ENCODE assay signal across 8 mouse cellular contexts in genomic region chr7:127243361-127243867, GRCm38 (mm10). TPM values are rescaled to one million over a fixed set of nuclear protein-coding genes. Genes with fewer than 3 reads are reported as not detected.
DNase-seq lines count a peak whose midpoint lies in the region; ATAC-seq and TF ChIP-seq lines count a peak whose summit lies in the region.

No protein-coding gene starts in this region.

- no peaks in the 10 kb centered on the region for H3K27me3 ChIP-seq in liver, adult 2 months (ENCODE audit: control insufficient read depth, insufficient read depth, low read length)
- no peaks in the 10 kb centered on the region for H3K27me3 ChIP-seq in embryonic facial prominence, embryonic 14.5 days (replicated peaks; ENCODE audit: control insufficient read depth, insufficient read depth, low read length)
- H3K27me3 ChIP-seq in limb, embryonic 11.5 days (ENCODE audit: control insufficient read depth, insufficient read depth, low read length): no peaks in the 10 kb centered on the region

- 0 out of 2 replicates have a peak, but pooled peaks cover 2% of the 10 kb centered on the region for H3K36me3 ChIP-seq in liver, adult 2 months (ENCODE audit: control insufficient read depth, insufficient read depth, low read length)
- H3K36me3 ChIP-seq in embryonic facial prominence, embryonic 14.5 days (ENCODE audit: control insufficient read depth, insufficient read depth, low read length): peaks cover 32% of the 10 kb centered on the region
- H3K36me3 ChIP-seq in limb, embryonic 11.5 days (ENCODE audit: control insufficient read depth, insufficient read depth, low read length): peaks cover 6% of the 10 kb centered on the region; the same call in 1 of the 2 replicates

- peaks cover 14% of the 10 kb centered on the region for H3K4me1 ChIP-seq in liver, adult 2 months (ENCODE audit: control insufficient read depth, insufficient read depth, low read length)
- H3K4me1 ChIP-seq in embryonic facial prominence, embryonic 14.5 days (ENCODE audit: control insufficient read depth, insufficient read depth, low read length): peaks cover 15% of the 10 kb centered on the region
- H3K4me1 ChIP-seq in limb, embryonic 11.5 days (ENCODE audit: control insufficient read depth, insufficient read depth, low read length): peaks cover 9% of the 10 kb centered on the region; the same call in 1 of the 2 replicates
- peaks cover 14% of the 10 kb centered on the region for H3K4me1 ChIP-seq in olfactory bulb, adult 2 months (ENCODE audit: control insufficient read depth, insufficient read depth, low read length)

- H3K4me3 ChIP-seq in liver, adult 2 months (ENCODE audit: insufficient read depth, low read depth, low read length): no peak overlapping the region
- H3K4me3 ChIP-seq in embryonic facial prominence, embryonic 14.5 days (ENCODE audit: low read depth, low read length): peak overlapping the region; percentile 93
- no peak overlapping the region for H3K4me3 ChIP-seq in limb, embryonic 11.5 days (ENCODE audit: low read depth, low read length)
- peak overlapping the region; percentile 73 for H3K4me3 ChIP-seq in olfactory bulb, adult 2 months (ENCODE audit: insufficient read depth, low read depth, low read length)

- H3K9ac ChIP-seq in liver, adult 2 months (ENCODE audit: low read depth, low read length): peak overlapping the region; percentile 96
- H3K9ac ChIP-seq in embryonic facial prominence, embryonic 14.5 days (ENCODE audit: low read depth, low read length): peak overlapping the region; percentile 96
- peak overlapping the region; percentile 91; the same call in 1 of the 2 replicates for H3K9ac ChIP-seq in limb, embryonic 11.5 days (ENCODE audit: low read length)

- no peaks in the 10 kb centered on the region for H3K9me3 ChIP-seq in embryonic facial prominence, embryonic 14.5 days (ENCODE audit: control insufficient read depth, low read length)
- no peaks in the 10 kb centered on the region for H3K9me3 ChIP-seq in limb, embryonic 11.5 days (ENCODE audit: control insufficient read depth, low read length)

- no peak for ATAC-seq in embryonic facial prominence, embryonic 14.5 days (ENCODE audit: low read depth)
- ATAC-seq in limb, embryonic 11.5 days (ENCODE audit: insufficient number of reproducible peaks, low FRiP score, low TSS enrichment, low read depth): no peak
- ATAC-seq in cerebellum, adult (ENCODE audit: insufficient number of reproducible peaks, low FRiP score, low TSS enrichment): no peak

- peaks cover 7% of the 10 kb centered on the region; the same call in 1 of the 2 replicates for H3K79me2 ChIP-seq in liver, adult 2 months (ENCODE audit: control insufficient read depth, insufficient read depth, low read length)

- 45% methylated on average over 2 of the region's 2 CpGs for WGBS in liver, adult 2 months
- 19% methylated on average over 2 of the region's 2 CpGs for WGBS in embryonic facial prominence, embryonic 14.5 days
- 32% methylated on average over 2 of the region's 2 CpGs for WGBS in limb, embryonic 11.5 days
- WGBS in olfactory bulb, adult 2 months: 14% methylated on average over 2 of the region's 2 CpGs

- no peak for TF ChIP-seq CTCF in liver, adult 2 months (IDR thresholded peaks at IDR 0.05; ENCODE audit: low read depth, low read length)
- no peak for TF ChIP-seq CTCF in olfactory bulb, adult 2 months (IDR thresholded peaks at IDR 0.05; ENCODE audit: insufficient read depth, low read depth, low read length)

- no peak for DNase-seq in liver, adult 2 months (ENCODE audit: extremely low read depth, low read depth, low spot score)
- DNase-seq in liver: no peak
- no peak for DNase-seq in embryonic facial prominence, embryonic 14.5 days (ENCODE audit: low spot score)
- no peak for DNase-seq in limb, embryonic 11.5 days (ENCODE audit: low spot score)
- no peak for DNase-seq in thymus, postnatal 36 days
- no peak for DNase-seq in cerebellum, adult 9-10 months

- TF ChIP-seq POLR2A in liver, adult 2 months (IDR thresholded peaks at IDR 0.05; ENCODE audit: extremely low read depth, insufficient read depth, low read length): no peak
- no peak for TF ChIP-seq POLR2A in olfactory bulb, adult 2 months (IDR thresholded peaks at IDR 0.05; ENCODE audit: insufficient read depth, low read depth, low read length)

- H3K27ac ChIP-seq in liver, adult 2 months (replicated peaks; ENCODE audit: insufficient read depth, low read depth, low read length): peak overlapping the region; percentile 97
- peak overlapping the region; percentile 92 for H3K27ac ChIP-seq in embryonic facial prominence, embryonic 14.5 days (replicated peaks; ENCODE audit: low read depth, low read length)
- H3K27ac ChIP-seq in limb, embryonic 11.5 days (replicated peaks; ENCODE audit: low read depth, low read length): peak overlapping the region; percentile 87
- H3K27ac ChIP-seq in olfactory bulb, adult 2 months (ENCODE audit: insufficient read depth, low read depth, low read length): peak overlapping the region; percentile 61

- H3K4me2 ChIP-seq in embryonic facial prominence, embryonic 14.5 days (ENCODE audit: low read depth, low read length): peak overlapping the region; percentile 79
- H3K4me2 ChIP-seq in limb, embryonic 11.5 days (ENCODE audit: low read depth, severe bottlenecking): peak overlapping the region; percentile 71; the same call in 1 of the 2 replicates

RNA-seq across cellular contexts. Expression of gene Zfp771, which starts 0.7 kb away (rescaled TPM):
- 19.6 and 30.1 TPM in 2 replicates for total RNA-seq in liver, adult 2 months (2014; rRNA removed)
- 52.8 and 57.7 TPM in 2 replicates for polyA plus RNA-seq in liver, adult 2 months (2012; rRNA removed)
- polyA plus RNA-seq in embryonic facial prominence, embryonic 14.5 days (2014; fragmentation: Nextera tagmentation; extraction: Ambion mirVana): 53.4 and 54.0 TPM in 2 replicates
- polyA plus RNA-seq in limb, embryonic 11.5 days (2014; fragmentation: Nextera tagmentation; extraction: Ambion mirVana): 65.6 and 69.0 TPM in 2 replicates
- polyA plus RNA-seq in olfactory bulb, adult 2 months (2012; ENCODE audit: insufficient read depth, insufficient read length, low replicate concordance, missing spikeins): not detected in 2 replicates

RNA-seq across cellular contexts. Expression of gene Sept1, which starts 10.5 kb away (rescaled TPM):
- total RNA-seq in liver, adult 2 months (2014; rRNA removed): 1.4 and 1.5 TPM in 2 replicates
- polyA plus RNA-seq in liver, adult 2 months (2012; rRNA removed): 3.5 and 4.0 TPM in 2 replicates
- polyA plus RNA-seq in embryonic facial prominence, embryonic 14.5 days (2014; fragmentation: Nextera tagmentation; extraction: Ambion mirVana): 12.5 and 15.9 TPM in 2 replicates
- polyA plus RNA-seq in limb, embryonic 11.5 days (2014; fragmentation: Nextera tagmentation; extraction: Ambion mirVana): 23.1 and 29.3 TPM in 2 replicates
- 2,394 TPM in 1 of 2 replicates, not detected in the other for polyA plus RNA-seq in olfactory bulb, adult 2 months (2012; ENCODE audit: insufficient read depth, insufficient read length, low replicate concordance, missing spikeins)

RNA-seq across cellular contexts. Expression of gene Zfp553, which starts 10.6 kb away (rescaled TPM):
- 2.3 and 2.9 TPM in 2 replicates for total RNA-seq in liver, adult 2 months (2014; rRNA removed)
- 3.5 and 4.5 TPM in 2 replicates for polyA plus RNA-seq in liver, adult 2 months (2012; rRNA removed)
- polyA plus RNA-seq in embryonic facial prominence, embryonic 14.5 days (2014; fragmentation: Nextera tagmentation; extraction: Ambion mirVana): 14.0 and 17.2 TPM in 2 replicates
- polyA plus RNA-seq in limb, embryonic 11.5 days (2014; fragmentation: Nextera tagmentation; extraction: Ambion mirVana): 24.2 and 29.1 TPM in 2 replicates
- polyA plus RNA-seq in olfactory bulb, adult 2 months (2012; ENCODE audit: insufficient read depth, insufficient read length, low replicate concordance, missing spikeins): not detected in 2 replicates

RNA-seq across cellular contexts. Expression of gene Dctpp1, which starts 17.1 kb away (rescaled TPM):
- total RNA-seq in liver, adult 2 months (2014; rRNA removed): 61.5 and 70.2 TPM in 2 replicates
- 70.7 and 73.4 TPM in 2 replicates for polyA plus RNA-seq in liver, adult 2 months (2012; rRNA removed)
- 154 and 157 TPM in 2 replicates for polyA plus RNA-seq in embryonic facial prominence, embryonic 14.5 days (2014; fragmentation: Nextera tagmentation; extraction: Ambion mirVana)
- 290 and 292 TPM in 2 replicates for polyA plus RNA-seq in limb, embryonic 11.5 days (2014; fragmentation: Nextera tagmentation; extraction: Ambion mirVana)
- polyA plus RNA-seq in olfactory bulb, adult 2 months (2012; ENCODE audit: insufficient read depth, insufficient read length, low replicate concordance, missing spikeins): not detected in 2 replicates

RNA-seq across cellular contexts. Expression of gene Sephs2, which starts 30.4 kb away (rescaled TPM):
- total RNA-seq in liver, adult 2 months (2014; rRNA removed): 939 and 948 TPM in 2 replicates
- polyA plus RNA-seq in liver, adult 2 months (2012; rRNA removed): 388 and 524 TPM in 2 replicates
- polyA plus RNA-seq in embryonic facial prominence, embryonic 14.5 days (2014; fragmentation: Nextera tagmentation; extraction: Ambion mirVana): 59.6 and 62.2 TPM in 2 replicates
- 94.5 and 104 TPM in 2 replicates for polyA plus RNA-seq in limb, embryonic 11.5 days (2014; fragmentation: Nextera tagmentation; extraction: Ambion mirVana)
- polyA plus RNA-seq in olfactory bulb, adult 2 months (2012; ENCODE audit: insufficient read depth, insufficient read length, low replicate concordance, missing spikeins): not detected in 2 replicates

Comparison
In these comparisons a context has a peak if more than half of its experiments do, and no peak if none do; other contexts are left out.
1. H3K4me3 ChIP-seq: peak in embryonic facial prominence, embryonic 14.5 days (single experiment) and olfactory bulb, adult 2 months (single experiment); none in liver, adult 2 months (single experiment) and limb, embryonic 11.5 days (single experiment).
2. RNA of gene Zfp771, which starts 0.7 kb away (polyA plus RNA-seq): 65.6 to 69.0 TPM in limb, embryonic 11.5 days, 53.4 to 54.0 TPM in embryonic facial prominence, embryonic 14.5 days and 52.8 to 57.7 TPM in liver, adult 2 months; not detected in olfactory bulb, adult 2 months; every median in the first group is over 10 times any median in the second.
3. Peak in every context shown above with its lines, with median percentiles within 50 percentile points of each other: H3K27ac ChIP-seq and H3K9ac ChIP-seq.